ENCODE assay signal across 11 mouse cellular contexts in the genomic region with DNA sequence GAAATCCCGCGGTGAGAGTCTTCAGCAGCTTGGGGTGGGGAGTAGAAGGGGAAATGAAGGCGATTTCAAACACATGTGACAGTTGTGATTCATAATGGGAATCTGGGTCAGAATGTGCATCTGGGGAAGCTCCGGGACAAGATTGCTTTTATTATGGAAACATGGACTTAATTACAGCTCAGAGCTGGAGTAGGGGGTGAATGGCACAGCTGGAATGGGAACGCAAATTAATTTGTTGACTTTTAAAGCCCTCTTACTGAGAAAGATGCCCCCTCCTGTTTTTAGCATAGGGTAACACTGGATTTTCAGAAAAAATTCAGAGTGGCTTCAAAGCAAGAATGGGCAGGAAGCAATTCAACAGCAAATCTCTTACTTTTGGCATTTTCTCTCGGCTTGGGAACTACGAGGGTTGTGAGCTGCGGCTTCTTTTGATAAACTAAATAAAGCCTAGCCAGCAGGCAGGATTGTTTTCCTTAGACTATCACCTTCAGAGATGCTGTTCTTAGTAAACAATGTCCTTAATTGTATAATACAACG.
DNase-seq lines count a peak whose midpoint lies in the region; ATAC-seq and TF ChIP-seq lines count a peak whose summit lies in the region.
"Had no signal": no experiment of that assay in that cellular context is flagged by ENCODE, and none has a peak within 500 bp of the region (broad histone marks: within the 10 kb centered on the region; RNA-seq: fewer than 3 reads in every experiment).

No protein-coding gene starts in this region.

- peak overlapping the region; percentile 45 for H3K4me2 ChIP-seq in forebrain, embryonic 13.5 days
- peak overlapping the region; percentile 29; the same call in 1 of the 2 replicates for H3K4me2 ChIP-seq in midbrain, embryonic 12.5 days (replicated peaks)
- no peak overlapping the region for H3K4me2 ChIP-seq in liver, postnatal 0 days (ENCODE audit: low read depth, low read length)
- H3K4me2 ChIP-seq: lung, embryonic 15.5 days had no signal

- no peak for TF ChIP-seq CTCF in liver, postnatal 0 days (IDR thresholded peaks at IDR 0.05; ENCODE audit: low read depth)

- no peak overlapping the region for H3K4me3 ChIP-seq in forebrain, embryonic 13.5 days
- H3K4me3 ChIP-seq in midbrain, embryonic 12.5 days, result no peak overlapping the region
- no peak overlapping the region for H3K4me3 ChIP-seq in liver, postnatal 0 days (ENCODE audit: low read depth, low read length)
- H3K4me3 ChIP-seq: erythroblast, embryonic 14.5 days; lung, embryonic 15.5 days had no signal

- no peaks in the 10 kb centered on the region for H3K36me3 ChIP-seq in forebrain, embryonic 13.5 days (ENCODE audit: poor library complexity, severe bottlenecking)
- no peaks in the 10 kb centered on the region for H3K36me3 ChIP-seq in midbrain, embryonic 12.5 days
- no peaks in the 10 kb centered on the region for H3K36me3 ChIP-seq in liver, postnatal 0 days (replicated peaks; ENCODE audit: insufficient read depth, low read length)
- H3K36me3 ChIP-seq: lung, embryonic 15.5 days had no signal

- no peak overlapping the region for H3K27ac ChIP-seq in forebrain, embryonic 13.5 days
- H3K27ac ChIP-seq in midbrain, embryonic 12.5 days (replicated peaks), result no peak overlapping the region
- H3K27ac ChIP-seq in liver, postnatal 0 days (ENCODE audit: low read depth), result no peak overlapping the region
- H3K27ac ChIP-seq: lung, embryonic 15.5 days had no signal

- H3K9me3 ChIP-seq in forebrain, embryonic 13.5 days (replicated peaks), result no peaks in the 10 kb centered on the region
- no peaks in the 10 kb centered on the region for H3K9me3 ChIP-seq in midbrain, embryonic 12.5 days
- no peaks in the 10 kb centered on the region for H3K9me3 ChIP-seq in liver, postnatal 0 days (ENCODE audit: low read length)
- H3K9me3 ChIP-seq: lung, embryonic 15.5 days had no signal

- no peak overlapping the region for H3K9ac ChIP-seq in forebrain, embryonic 13.5 days
- H3K9ac ChIP-seq in midbrain, embryonic 12.5 days (replicated peaks), result no peak overlapping the region
- H3K9ac ChIP-seq in liver, postnatal 0 days (replicated peaks), result no peak overlapping the region
- H3K9ac ChIP-seq: lung, embryonic 15.5 days had no signal

- no peaks in the 10 kb centered on the region for H3K27me3 ChIP-seq in forebrain, embryonic 13.5 days
- no peaks in the 10 kb centered on the region for H3K27me3 ChIP-seq in midbrain, embryonic 12.5 days
- no peaks in the 10 kb centered on the region for H3K27me3 ChIP-seq in liver, postnatal 0 days (ENCODE audit: insufficient read depth, low read length)
- H3K27me3 ChIP-seq: lung, embryonic 15.5 days had no signal

- peak; percentile 72 for ATAC-seq in forebrain, embryonic 13.5 days
- peak; percentile 47 for ATAC-seq in midbrain, embryonic 12.5 days (ENCODE audit: low FRiP score, low read depth)
- ATAC-seq in liver, postnatal 0 days, result no peak

- H3K4me1 ChIP-seq in forebrain, embryonic 13.5 days, result peaks cover 11% of the 10 kb centered on the region
- H3K4me1 ChIP-seq in midbrain, embryonic 12.5 days, result peaks cover 5% of the 10 kb centered on the region; the same call in 1 of the 2 replicates
- H3K4me1 ChIP-seq in liver, postnatal 0 days (ENCODE audit: insufficient read depth), result no peaks in the 10 kb centered on the region
- H3K4me1 ChIP-seq: lung, embryonic 15.5 days had no signal

- DNase-seq in embryo, embryonic 10 days (ENCODE audit: low spot score), result peak; percentile 12
- DNase-seq in embryo, embryonic 9.5 days (ENCODE audit: extremely low spot score), result no peak
- peak; percentile 74 for DNase-seq in R1 (ENCODE audit: low read depth, low spot score)
- DNase-seq in heart, postnatal 25 days (ENCODE audit: low spot score), result no peak
- no peak for DNase-seq in liver, postnatal 0 days
- no peak for DNase-seq in kidney, postnatal 36 days
- DNase-seq: layer of hippocampus, postnatal 36 days had no signal

- intact Hi-C loops in heart, postnatal 25 days (cut with DNase I), result no loop called here

- TF ChIP-seq EP300 in liver, postnatal 0 days (IDR thresholded peaks at IDR 0.05; ENCODE audit: low read depth), result no peak

- WGBS in forebrain, embryonic 13.5 days, result 17% methylated on average over 9 of the region's 9 CpGs
- 29% methylated on average over 9 of the region's 9 CpGs for WGBS in midbrain, embryonic 12.5 days
- WGBS in liver, postnatal 0 days (ENCODE audit: insufficient replicate concordance), result 53% methylated on average over 9 of the region's 9 CpGs

Comparison
In these comparisons a context has a peak if more than half of its experiments do, and no peak if none do; other contexts are left out.
1. DNase-seq: peak in embryo, embryonic 10 days (single experiment) and R1 (single experiment); none in embryo, embryonic 9.5 days (single experiment), heart, postnatal 25 days (single experiment), liver, postnatal 0 days (single experiment) and kidney, postnatal 36 days (0 of 2).